ENCODE assay signal across 11 mouse cellular contexts in the genomic region with DNA sequence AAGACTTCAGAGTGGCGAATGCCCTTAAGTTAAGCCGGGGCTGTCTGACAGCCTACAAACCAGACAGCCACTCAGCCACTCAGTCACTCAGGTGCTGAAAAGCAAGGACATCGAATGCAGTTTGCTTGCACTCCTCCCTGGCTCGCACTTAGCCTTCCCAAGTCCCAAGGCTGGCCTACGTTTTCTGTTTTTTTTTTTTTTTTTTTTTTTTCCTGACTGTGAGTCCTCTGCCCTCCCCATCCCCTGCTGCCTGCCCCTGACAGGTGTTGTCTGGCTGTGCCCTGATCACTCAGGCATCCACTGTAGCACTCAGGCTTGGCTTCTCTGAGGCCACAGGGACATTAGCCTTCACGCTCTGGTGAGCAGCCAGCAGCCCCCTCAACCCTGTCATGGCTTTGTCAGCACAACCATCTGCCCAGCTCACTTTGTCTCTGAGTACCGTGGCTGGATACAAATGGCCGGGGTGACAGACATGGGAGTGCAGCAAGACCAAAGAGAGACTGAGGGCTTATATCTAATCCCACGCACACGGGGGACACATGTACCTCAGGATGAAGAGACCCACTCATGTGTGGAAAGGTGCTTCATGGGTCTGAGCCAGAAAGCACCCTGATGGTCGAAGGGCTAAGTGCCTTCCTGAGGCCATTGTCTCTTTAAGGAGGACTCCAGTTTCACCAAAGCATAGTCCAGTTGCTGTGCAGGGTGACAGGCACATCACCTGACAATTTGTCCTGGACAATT. TPM values are rescaled to one million over a fixed set of nuclear protein-coding genes. Genes with fewer than 3 reads are reported as not detected.
DNase-seq lines count a peak whose midpoint lies in the region; ATAC-seq and TF ChIP-seq lines count a peak whose summit lies in the region.
"Had no signal": no experiment of that assay in that cellular context is flagged by ENCODE, and none has a peak within 500 bp of the region (broad histone marks: within the 10 kb centered on the region; RNA-seq: fewer than 3 reads in every experiment).

No protein-coding gene starts in this region.

- no peaks in the 10 kb centered on the region for H3K9me3 ChIP-seq in forebrain, embryonic 13.5 days (replicated peaks)
- H3K9me3 ChIP-seq in kidney, postnatal 0 days (replicated peaks; ENCODE audit: low read length): no peaks in the 10 kb centered on the region

- DNase-seq in A20 (ENCODE audit: low read depth, low spot score): peak; percentile 96
- DNase-seq in cerebellum, adult 18-20 months: peak; percentile 66 to 77
- DNase-seq in kidney, postnatal 0 days (ENCODE audit: low spot score): peak; percentile 74
- no peak for DNase-seq in adrenal gland, adult 2 months
- no peak for DNase-seq in testis, postnatal 14 days (ENCODE audit: low spot score)
- no peak for DNase-seq in lung, postnatal 10 days
- DNase-seq in lung, postnatal 4 days: no peak
- DNase-seq: gastrocnemius, postnatal 10 days; lung, adult 18-20 months had no signal

- peaks cover 65% of the 10 kb centered on the region for H3K36me3 ChIP-seq in forebrain, embryonic 13.5 days (ENCODE audit: poor library complexity, severe bottlenecking)
- peaks cover 12% of the 10 kb centered on the region; the same call in 1 of the 2 replicates for H3K36me3 ChIP-seq in kidney, postnatal 0 days (ENCODE audit: insufficient read depth, low read length)

- H3K4me1 ChIP-seq in forebrain, embryonic 13.5 days: peaks cover 13% of the 10 kb centered on the region
- H3K4me1 ChIP-seq in kidney, postnatal 0 days (replicated peaks; ENCODE audit: insufficient read depth, low read length): peaks cover 6% of the 10 kb centered on the region; the same call in 1 of the 2 replicates

- H3K4me2 ChIP-seq in forebrain, embryonic 13.5 days: no peak overlapping the region
- H3K4me2 ChIP-seq in kidney, postnatal 0 days (ENCODE audit: low read length): no peak overlapping the region

- 60% methylated on average over 11 of the region's 11 CpGs for WGBS in forebrain, embryonic 13.5 days
- WGBS in kidney, postnatal 0 days: 38% methylated on average over 11 of the region's 11 CpGs

- peak overlapping the region; percentile 49 for H3K27ac ChIP-seq in forebrain, embryonic 13.5 days
- peak overlapping the region; percentile 77 for H3K27ac ChIP-seq in kidney, postnatal 0 days

- no peak for TF ChIP-seq CTCF in kidney, postnatal 0 days (IDR thresholded peaks at IDR 0.05; ENCODE audit: low read depth)

- H3K4me3 ChIP-seq in forebrain, embryonic 13.5 days: no peak overlapping the region
- H3K4me3 ChIP-seq in kidney, postnatal 0 days (replicated peaks; ENCODE audit: low read depth, low read length): no peak overlapping the region

- no peak for ATAC-seq in forebrain, embryonic 13.5 days
- peak; percentile 92 for ATAC-seq in kidney, postnatal 0 days (replicated peaks; ENCODE audit: low FRiP score, low read depth)
- ATAC-seq: intestine, postnatal 0 days had no signal

- no peaks in the 10 kb centered on the region for H3K27me3 ChIP-seq in forebrain, embryonic 13.5 days
- H3K27me3 ChIP-seq in kidney, postnatal 0 days (ENCODE audit: insufficient read depth, low read length): no peaks in the 10 kb centered on the region

- H3K9ac ChIP-seq in forebrain, embryonic 13.5 days: no peak overlapping the region
- H3K9ac ChIP-seq in kidney, postnatal 0 days (ENCODE audit: low read depth, low read length): no peak overlapping the region

RNA-seq across cellular contexts. Expression of gene Aacs, which starts 11.9 kb away (rescaled TPM):
- 53.7 and 54.6 TPM in 2 replicates for polyA plus RNA-seq in forebrain, embryonic 13.5 days (2015; fragmentation: Nextera tagmentation; extraction: Ambion mirVana)
- polyA plus RNA-seq in kidney, postnatal 0 days (2015; fragmentation: Nextera tagmentation; extraction: Ambion mirVana): 22.0 and 25.5 TPM in 2 replicates
- total RNA-seq in adrenal gland, adult 2 months (2021): 100 to 1,000 TPM in 1 of 2 experiments, 10 to 100 TPM in 1; 89.4 to 106 TPM
- 199 and 221 TPM in 2 replicates for polyA plus RNA-seq in adrenal gland, adult 2 months (2012; rRNA removed)

RNA-seq across cellular contexts. Expression of gene Tmem132b, which starts 44.0 kb away (rescaled TPM):
- polyA plus RNA-seq in forebrain, embryonic 13.5 days (2015; fragmentation: Nextera tagmentation; extraction: Ambion mirVana): 2.1 TPM in 2 replicates
- polyA plus RNA-seq in kidney, postnatal 0 days (2015; fragmentation: Nextera tagmentation; extraction: Ambion mirVana): 0.27 and 0.28 TPM in 2 replicates
- total RNA-seq in adrenal gland, adult 2 months (2021): 1 to 10 TPM; 1.5 to 1.7 TPM
- 0.26 and 1.8 TPM in 2 replicates for polyA plus RNA-seq in adrenal gland, adult 2 months (2012; rRNA removed)

RNA-seq across cellular contexts. Expression of gene Bri3bp, which starts 46.2 kb away (rescaled TPM):
- 33.6 and 37.6 TPM in 2 replicates for polyA plus RNA-seq in forebrain, embryonic 13.5 days (2015; fragmentation: Nextera tagmentation; extraction: Ambion mirVana)
- 46.7 and 47.2 TPM in 2 replicates for polyA plus RNA-seq in kidney, postnatal 0 days (2015; fragmentation: Nextera tagmentation; extraction: Ambion mirVana)
- 10 to 100 TPM; 25.3 to 28.7 TPM for total RNA-seq in adrenal gland, adult 2 months (2021)
- polyA plus RNA-seq in adrenal gland, adult 2 months (2012; rRNA removed): 11.0 and 22.1 TPM in 2 replicates

RNA-seq across cellular contexts. Expression of gene Dhx37, which starts 53.6 kb away (rescaled TPM):
- polyA plus RNA-seq in forebrain, embryonic 13.5 days (2015; fragmentation: Nextera tagmentation; extraction: Ambion mirVana): 10.2 and 12.3 TPM in 2 replicates
- 7.2 and 8.1 TPM in 2 replicates for polyA plus RNA-seq in kidney, postnatal 0 days (2015; fragmentation: Nextera tagmentation; extraction: Ambion mirVana)
- 10 to 100 TPM; 19.2 to 19.6 TPM for total RNA-seq in adrenal gland, adult 2 months (2021)
- 26.0 and 53.9 TPM in 2 replicates for polyA plus RNA-seq in adrenal gland, adult 2 months (2012; rRNA removed)

Comparison
In these comparisons a context has a peak if more than half of its experiments do, and no peak if none do; other contexts are left out.
1. DNase-seq: peak in A20 (single experiment), cerebellum, adult 18-20 months (2 of 2) and kidney, postnatal 0 days (single experiment); none in adrenal gland, adult 2 months (single experiment), testis, postnatal 14 days (single experiment), lung, postnatal 10 days (single experiment) and lung, postnatal 4 days (0 of 2).